Mouse (Mus musculus): Measurements from ENCODE around the gene Efhd1.

GRCm38 (mm10) chr1:87214748-87215147, 49.4 kb upstream of the Efhd1 start:
- TF ChIP-seq CTCF (IDR thresholded peaks at IDR 0.05; ENCODE audit: control insufficient read depth, insufficient read depth, insufficient replicate concordance, low read depth, low read length) (no peak), POLR2A (IDR thresholded peaks at IDR 0.05; ENCODE audit: control insufficient read depth, low read depth, low read length) (no peak)

Data from testis, adult 2 months (tissue).